Comparison of ENCODE assay signal across 8 mouse cellular contexts in the genomic region with DNA sequence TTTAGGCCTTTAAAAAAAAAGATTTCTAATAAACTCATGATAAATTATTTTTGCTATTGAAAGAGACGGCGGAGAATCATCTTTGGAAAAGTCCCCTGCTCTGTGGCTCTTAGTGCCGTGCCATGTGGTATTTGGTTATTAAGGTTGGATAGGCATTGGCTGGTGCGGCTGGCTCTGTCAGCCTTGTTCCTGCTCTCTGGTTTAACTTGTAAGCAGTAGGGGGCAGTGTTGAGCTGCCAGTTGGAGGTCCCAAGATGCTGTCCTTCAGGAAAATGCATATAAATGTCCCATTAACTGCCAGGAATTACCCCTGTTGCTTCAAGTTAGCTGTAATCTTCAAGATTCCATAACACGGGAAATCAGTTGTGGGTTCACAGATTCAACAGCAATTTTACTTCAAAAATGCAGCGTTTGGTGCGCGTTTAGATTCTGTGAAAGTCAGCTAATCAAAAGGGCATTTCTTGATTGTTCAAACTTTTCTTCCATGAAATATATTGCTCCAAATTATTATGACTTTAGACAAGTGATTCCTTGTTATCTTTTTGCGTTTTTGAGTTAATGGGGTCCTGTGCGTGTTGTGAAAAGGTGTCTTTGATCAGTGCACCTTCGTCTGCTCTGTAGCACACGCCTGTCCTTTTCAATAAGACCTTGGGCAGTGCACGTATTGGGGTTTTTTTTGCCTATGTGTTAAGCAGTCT.
DNase-seq lines count a peak whose midpoint lies in the region; ATAC-seq and TF ChIP-seq lines count a peak whose summit lies in the region.

No protein-coding gene starts in this region.

- no peaks in the 10 kb centered on the region for H3K27me3 ChIP-seq in thymus, adult 2 months (ENCODE audit: control insufficient read depth, insufficient read depth, low read length)
- 0 out of 2 replicates have a peak, but pooled peaks cover 3% of the 10 kb centered on the region for H3K27me3 ChIP-seq in forebrain, embryonic 13.5 days
- peaks cover 54% of the 10 kb centered on the region for H3K27me3 ChIP-seq in limb, embryonic 10.5 days (ENCODE audit: low read depth, poor library complexity, severe bottlenecking)

- peak; percentile 58; the same call in 1 of the 2 replicates for ATAC-seq in forebrain, embryonic 13.5 days

- TF ChIP-seq POLR2A in thymus, adult 2 months (IDR thresholded peaks at IDR 0.05; ENCODE audit: control insufficient read depth, extremely low read depth, insufficient read depth, low read length, poor library complexity), result no peak

- H3K36me3 ChIP-seq in thymus, adult 2 months (ENCODE audit: control insufficient read depth, insufficient read depth, low read length), result 0 out of 2 replicates have a peak, but pooled peaks cover 4% of the 10 kb centered on the region
- peaks cover 5% of the 10 kb centered on the region; the same call in 1 of the 2 replicates for H3K36me3 ChIP-seq in forebrain, embryonic 13.5 days (ENCODE audit: poor library complexity, severe bottlenecking)
- H3K36me3 ChIP-seq in limb, embryonic 10.5 days, result peaks cover 12% of the 10 kb centered on the region

- H3K9ac ChIP-seq in forebrain, embryonic 13.5 days, result no peak overlapping the region

- no peak overlapping the region for H3K4me2 ChIP-seq in forebrain, embryonic 13.5 days

- peak; percentile 47 for DNase-seq in thymus, adult 2 months
- DNase-seq in thymus, adult 18-20 months, result no peak
- peak; percentile 33 for DNase-seq in c-Kit-positive CD71-negative TER-119-negative erythroid progenitor cells, embryonic 14.5 days (ENCODE audit: low read depth)
- DNase-seq in kidney, adult 18-20 months, result peak; percentile 69
- DNase-seq in limb, embryonic 10.5 days (ENCODE audit: low spot score), result peak; percentile 80
- DNase-seq in naive thymus-derived CD4-positive, alpha-beta T cell, adult 2 months (ENCODE audit: low read depth), result peak; percentile 44
- DNase-seq in thymus, postnatal 4 days, result peak; percentile 53

- no peak overlapping the region for H3K27ac ChIP-seq in thymus, adult 2 months (ENCODE audit: control insufficient read depth, insufficient read depth, low read length)
- no peak overlapping the region for H3K27ac ChIP-seq in forebrain, embryonic 13.5 days
- no peak overlapping the region for H3K27ac ChIP-seq in limb, embryonic 10.5 days

- no peak for TF ChIP-seq CTCF in thymus, adult 2 months (IDR thresholded peaks at IDR 0.05; ENCODE audit: borderline replicate concordance, control insufficient read depth, extremely low read depth, insufficient read depth, low read length, poor library complexity)

- WGBS in thymus, adult 2 months, result 88% methylated on average over 13 of the region's 13 CpGs
- 52% methylated on average over 13 of the region's 13 CpGs for WGBS in forebrain, embryonic 13.5 days
- whole genome bisulfite sequencing in limb, embryonic 10.5 days, result 45% methylated on average over 13 of the region's 13 CpGs

- H3K4me1 ChIP-seq in thymus, adult 2 months (replicated peaks; ENCODE audit: control insufficient read depth, insufficient read depth, low read length), result no peaks in the 10 kb centered on the region
- 0 out of 2 replicates have a peak, but pooled peaks cover 10% of the 10 kb centered on the region for H3K4me1 ChIP-seq in forebrain, embryonic 13.5 days
- peaks cover 21% of the 10 kb centered on the region for H3K4me1 ChIP-seq in limb, embryonic 10.5 days

- no peaks in the 10 kb centered on the region for H3K9me3 ChIP-seq in forebrain, embryonic 13.5 days (replicated peaks)
- H3K9me3 ChIP-seq in limb, embryonic 10.5 days (replicated peaks), result no peaks in the 10 kb centered on the region

- no peak overlapping the region for H3K4me3 ChIP-seq in thymus, adult 2 months (ENCODE audit: control insufficient read depth, insufficient read depth, low read length)
- no peak overlapping the region for H3K4me3 ChIP-seq in forebrain, embryonic 13.5 days
- no peak overlapping the region for H3K4me3 ChIP-seq in limb, embryonic 10.5 days

Comparison
In these comparisons a context has a peak if more than half of its experiments do, and no peak if none do; other contexts are left out.
1. DNase-seq: peak in thymus, adult 2 months (single experiment), c-Kit-positive CD71-negative TER-119-negative erythroid progenitor cells, embryonic 14.5 days (single experiment), kidney, adult 18-20 months (single experiment), limb, embryonic 10.5 days (single experiment), naive thymus-derived CD4-positive, alpha-beta T cell, adult 2 months (single experiment) and thymus, postnatal 4 days (single experiment); none in thymus, adult 18-20 months (0 of 2).